Mouse (Mus musculus) left cerebral cortex, adult 11 months (tissue): Measurements from ENCODE around the gene St6galnac1.
A peak's percentile ranks its signal among the peaks of the same experiment; 100 is the strongest.

Experiments used
- DNase-seq: peaks from one replicate; pipeline ENCODE4 v3.0.0; 2022; ENCODE audit warnings: low spot score

Gene St6galnac1

DNA sequence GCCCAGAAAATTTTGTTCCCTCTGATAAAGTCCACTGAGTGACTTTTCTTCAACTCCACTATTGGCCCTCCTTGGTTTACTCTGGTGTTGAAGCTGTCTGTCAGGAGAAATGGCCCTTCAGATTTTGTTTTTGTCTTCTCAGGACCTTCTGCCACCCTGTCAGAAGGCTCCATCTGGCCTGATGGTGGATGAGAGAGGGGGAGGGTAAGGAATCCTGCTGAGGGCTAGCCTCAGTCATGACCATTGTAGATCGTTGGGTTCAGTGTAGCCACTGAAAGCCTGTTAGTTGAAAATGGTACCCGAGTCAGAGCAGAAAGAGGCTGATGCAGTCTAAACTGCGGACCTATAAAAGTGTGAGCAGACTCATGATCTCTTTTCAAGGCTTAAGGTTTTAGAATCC lies 49.2 kb downstream of the St6galnac1 start:
- DNase-seq = no peak

- DNase-seq = peak; percentile 2
Measured at GRCm38 (mm10) chr11:116725031-116725948, 50.0 kb downstream of the St6galnac1 start.

GRCm38 (mm10) chr11:116723064-116723463 lies 52.2 kb downstream of the St6galnac1 start:
- no peak for DNase-seq

DNA sequence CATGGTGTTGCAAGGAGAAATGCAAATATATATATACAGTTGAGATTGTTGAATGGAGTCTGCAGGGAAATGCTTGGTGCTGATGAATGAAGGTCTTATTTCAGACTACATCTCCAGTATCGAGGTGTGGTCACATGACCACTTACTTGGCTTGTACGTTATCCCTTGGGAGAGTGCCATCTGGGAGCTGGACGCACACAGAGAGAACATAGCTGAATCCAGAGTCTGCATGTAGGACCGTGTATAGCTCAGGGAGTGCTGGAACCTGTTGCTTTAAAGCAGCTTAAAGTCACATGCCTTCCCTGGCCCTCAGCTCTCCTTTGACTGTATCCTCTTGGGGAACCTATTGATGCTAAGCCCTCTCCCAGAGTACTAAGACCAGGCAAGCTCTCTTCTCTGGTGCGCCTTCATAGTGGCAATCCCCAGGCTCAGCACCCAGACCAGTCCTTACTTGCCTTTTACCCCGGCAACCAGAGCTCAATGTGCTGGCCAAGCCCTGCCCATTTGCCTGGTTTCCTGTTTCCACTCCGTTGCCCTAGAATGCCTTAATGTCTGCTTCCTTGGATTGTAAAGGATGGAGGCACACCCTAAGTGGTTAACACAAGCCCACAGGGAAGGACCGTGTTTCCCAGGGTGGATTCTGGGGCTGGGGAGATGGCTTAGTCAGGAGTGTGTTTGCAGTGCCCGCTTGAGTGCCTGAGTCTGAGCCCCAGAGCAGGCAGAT lies 53.6 kb downstream of the St6galnac1 start:
- no peak for DNase-seq

DNA sequence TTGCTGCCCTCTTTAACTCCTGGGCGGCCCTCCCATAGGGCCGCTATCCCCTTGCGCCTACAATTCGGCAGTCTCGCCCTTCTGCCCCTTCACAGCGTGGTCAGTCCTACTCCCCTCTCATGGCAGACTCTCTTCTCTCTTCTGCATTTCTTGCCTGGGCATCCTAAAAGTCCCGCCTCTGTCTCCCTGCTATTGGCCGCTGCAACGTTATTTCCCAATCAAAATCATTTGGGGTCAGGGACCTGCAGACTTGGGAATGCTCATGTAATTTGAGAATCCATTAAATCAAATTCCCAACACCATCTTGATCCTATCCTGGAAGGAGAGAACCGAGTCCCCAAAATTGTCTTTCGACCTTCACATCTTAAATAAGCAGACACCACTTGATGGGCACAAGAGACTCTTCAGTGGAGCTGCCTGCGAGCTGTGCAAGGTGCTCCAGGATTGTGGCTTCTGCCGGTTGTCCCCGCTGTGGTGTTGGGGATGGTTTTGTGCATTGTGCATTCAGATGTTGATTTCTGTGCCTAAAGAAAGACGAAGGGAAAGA lies 54.9 kb downstream of the St6galnac1 start:
- DNase-seq = no peak
